Comparison of ENCODE assay signal across 29 mouse cellular contexts in the genomic region with DNA sequence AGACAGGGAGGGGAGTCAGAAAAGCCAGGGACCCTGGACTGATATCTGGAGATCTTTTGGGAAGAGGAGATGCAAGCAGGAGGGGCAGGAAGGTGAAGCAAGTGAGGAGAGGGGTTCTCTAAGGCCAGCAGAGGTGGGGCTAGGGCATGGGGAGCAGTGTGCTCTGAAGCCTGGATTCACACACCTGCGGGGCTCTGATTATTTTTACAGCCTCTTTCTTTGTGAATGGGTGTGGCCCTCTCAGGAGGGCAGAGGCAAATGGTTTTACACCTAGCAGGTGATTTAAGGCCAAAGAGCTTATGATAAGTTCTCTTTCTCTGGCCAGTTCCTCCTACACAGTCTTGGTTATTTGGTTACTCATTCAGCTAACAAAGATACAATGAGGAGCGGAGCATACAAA. TPM values are rescaled to one million over a fixed set of nuclear protein-coding genes. Genes with fewer than 3 reads are reported as not detected.
A peak's percentile ranks its signal among the peaks of the same experiment; 100 is the strongest.
DNase-seq lines count a peak whose midpoint lies in the region; ATAC-seq and TF ChIP-seq lines count a peak whose summit lies in the region.
"Had no signal": no experiment of that assay in that cellular context is flagged by ENCODE, and none has a peak within 500 bp of the region (broad histone marks: within the 10 kb centered on the region; RNA-seq: fewer than 3 reads in every experiment).

No protein-coding gene starts in this region.

- ATAC-seq in kidney, embryonic 16.5 days (ENCODE audit: low FRiP score, low TSS enrichment) = no peak
- no peak for ATAC-seq in lung, embryonic 16.5 days (ENCODE audit: low read depth)
- no peak for ATAC-seq in lung, postnatal 0 days
- ATAC-seq in stomach, embryonic 15.5 days (ENCODE audit: insufficient read depth, low FRiP score, low read depth) = peak; percentile 44; the same call in 1 of the 2 replicates
- ATAC-seq: forebrain, embryonic 14.5 days; hindbrain, embryonic 16.5 days had no signal

- no peak for TF ChIP-seq CTCF in lung, postnatal 0 days (IDR thresholded peaks at IDR 0.05)

- H3K9ac ChIP-seq in kidney, embryonic 16.5 days (replicated peaks; ENCODE audit: low read length) = peak overlapping the region; percentile 46; the same call in 1 of the 2 replicates
- H3K9ac ChIP-seq in lung, embryonic 16.5 days (ENCODE audit: low read length) = no peak overlapping the region
- no peak overlapping the region for H3K9ac ChIP-seq in lung, postnatal 0 days (replicated peaks; ENCODE audit: low read depth)
- H3K9ac ChIP-seq in stomach, embryonic 15.5 days = no peak overlapping the region
- H3K9ac ChIP-seq: embryonic facial prominence, embryonic 12.5 days; liver, embryonic 14.5 days; neural tube, embryonic 12.5 days had no signal

- WGBS in kidney, embryonic 16.5 days = 55% methylated on average over 2 of the region's 2 CpGs
- WGBS in lung, embryonic 16.5 days = 56% methylated on average over 2 of the region's 2 CpGs
- 52% methylated on average over 2 of the region's 2 CpGs for WGBS in lung, postnatal 0 days
- WGBS in stomach, embryonic 15.5 days = 70% methylated on average over 2 of the region's 2 CpGs

- H3K4me3 ChIP-seq in kidney, embryonic 16.5 days (ENCODE audit: low read length) = no peak overlapping the region
- H3K4me3 ChIP-seq in lung, embryonic 16.5 days (ENCODE audit: low read length) = no peak overlapping the region
- no peak overlapping the region for H3K4me3 ChIP-seq in lung, postnatal 0 days (ENCODE audit: low read depth, low read length)
- no peak overlapping the region for H3K4me3 ChIP-seq in stomach, embryonic 15.5 days (replicated peaks)
- H3K4me3 ChIP-seq: embryonic facial prominence, embryonic 12.5 days; hindbrain, embryonic 10.5 days; midbrain, embryonic 10.5 days; myocyte; neural tube, embryonic 12.5 days had no signal

- H3K27ac ChIP-seq in kidney, embryonic 16.5 days (ENCODE audit: low read length) = peak overlapping the region; percentile 85
- peak overlapping the region; percentile 68 for H3K27ac ChIP-seq in lung, embryonic 16.5 days (ENCODE audit: low read length)
- no peak overlapping the region for H3K27ac ChIP-seq in lung, postnatal 0 days (ENCODE audit: low read length)
- H3K27ac ChIP-seq in stomach, embryonic 15.5 days = peak overlapping the region; percentile 65
- H3K27ac ChIP-seq: embryonic facial prominence, embryonic 12.5 days; hindbrain, embryonic 10.5 days; liver, embryonic 14.5 days; midbrain, embryonic 10.5 days; neural tube, embryonic 12.5 days had no signal

- H3K4me2 ChIP-seq in kidney, embryonic 16.5 days (replicated peaks; ENCODE audit: low read depth, low read length) = 0 out of 2 replicates have a peak overlapping the region, but pooled peaks have one; percentile 16
- no peak overlapping the region for H3K4me2 ChIP-seq in lung, embryonic 16.5 days (ENCODE audit: low read depth, low read length)
- H3K4me2 ChIP-seq in lung, postnatal 0 days (replicated peaks; ENCODE audit: low read depth, low read length) = no peak overlapping the region
- no peak overlapping the region for H3K4me2 ChIP-seq in stomach, embryonic 15.5 days
- H3K4me2 ChIP-seq: embryonic facial prominence, embryonic 12.5 days; neural tube, embryonic 12.5 days had no signal

- TF ChIP-seq EP300 in lung, postnatal 0 days (IDR thresholded peaks at IDR 0.05) = no peak

- H3K36me3 ChIP-seq in kidney, embryonic 16.5 days (ENCODE audit: insufficient read depth, low read length) = no peaks in the 10 kb centered on the region
- no peaks in the 10 kb centered on the region for H3K36me3 ChIP-seq in lung, embryonic 16.5 days (ENCODE audit: control insufficient read depth, insufficient read depth, low read length)
- no peaks in the 10 kb centered on the region for H3K36me3 ChIP-seq in lung, postnatal 0 days (ENCODE audit: insufficient read depth, low read length)
- H3K36me3 ChIP-seq in stomach, embryonic 15.5 days = no peaks in the 10 kb centered on the region
- H3K36me3 ChIP-seq: embryonic facial prominence, embryonic 12.5 days; hindbrain, embryonic 10.5 days; midbrain, embryonic 10.5 days; neural tube, embryonic 12.5 days had no signal

- H3K9me3 ChIP-seq in kidney, embryonic 16.5 days (ENCODE audit: low read length) = no peaks in the 10 kb centered on the region
- H3K9me3 ChIP-seq in lung, embryonic 16.5 days (ENCODE audit: control insufficient read depth, low read length) = no peaks in the 10 kb centered on the region
- no peaks in the 10 kb centered on the region for H3K9me3 ChIP-seq in lung, postnatal 0 days (ENCODE audit: low read length)
- no peaks in the 10 kb centered on the region for H3K9me3 ChIP-seq in stomach, embryonic 15.5 days
- H3K9me3 ChIP-seq: embryonic facial prominence, embryonic 12.5 days; hindbrain, embryonic 10.5 days; midbrain, embryonic 10.5 days; neural tube, embryonic 12.5 days had no signal

- DNase-seq in kidney, adult 8-10 months = no peak
- no peak for DNase-seq in lung, postnatal 0 days (ENCODE audit: low spot score)
- DNase-seq in spleen, adult 12 weeks (ENCODE audit: low spot score) = no peak
- DNase-seq in thymus, postnatal 0 days (ENCODE audit: low spot score) = no peak
- DNase-seq: adrenal gland, postnatal 14 days; cerebellum, adult 11-12 months; cerebellum, adult 9-11 months; embryo, embryonic 11 days; gastrocnemius, postnatal 14 days; heart, postnatal 14 days; kidney, adult 11 months; layer of hippocampus, adult 9-11 months; liver; lung, postnatal 14 days; right cerebral cortex, adult 18-20 months; thymus, adult 18-20 months; thymus, postnatal 36 days had no signal

- H3K4me1 ChIP-seq in kidney, embryonic 16.5 days (ENCODE audit: insufficient read depth, low read length) = peaks cover 57% of the 10 kb centered on the region
- peaks cover 16% of the 10 kb centered on the region for H3K4me1 ChIP-seq in lung, embryonic 16.5 days (replicated peaks; ENCODE audit: control insufficient read depth, insufficient read depth, low read length)
- no peaks in the 10 kb centered on the region for H3K4me1 ChIP-seq in lung, postnatal 0 days (ENCODE audit: insufficient read depth, low read depth, low read length)
- no peaks in the 10 kb centered on the region for H3K4me1 ChIP-seq in stomach, embryonic 15.5 days

- H3K27me3 ChIP-seq in kidney, embryonic 16.5 days (ENCODE audit: insufficient read depth, low read length) = no peaks in the 10 kb centered on the region
- H3K27me3 ChIP-seq in lung, embryonic 16.5 days (ENCODE audit: control insufficient read depth, insufficient read depth, low read depth, low read length) = no peaks in the 10 kb centered on the region
- no peaks in the 10 kb centered on the region for H3K27me3 ChIP-seq in lung, postnatal 0 days (replicated peaks; ENCODE audit: insufficient read depth, low read length)
- no peaks in the 10 kb centered on the region; the same call in 1 of the 2 replicates for H3K27me3 ChIP-seq in stomach, embryonic 15.5 days (replicated peaks)

RNA-seq across cellular contexts. Expression of a gene that starts 8.5 kb away (rescaled TPM):
- polyA plus RNA-seq in kidney, embryonic 16.5 days (2015; fragmentation: Nextera tagmentation; extraction: Ambion mirVana) = 3.9 and 4.1 TPM in 2 replicates
- polyA plus RNA-seq in lung, embryonic 16.5 days (2015; fragmentation: Nextera tagmentation; extraction: Ambion mirVana) = 2.2 TPM in 2 replicates
- 0.74 and 0.76 TPM in 2 replicates for polyA plus RNA-seq in lung, postnatal 0 days (2015; fragmentation: Nextera tagmentation; extraction: Ambion mirVana)
- polyA plus RNA-seq in stomach, embryonic 15.5 days (2015; fragmentation: Nextera tagmentation; extraction: Ambion mirVana) = 1.7 and 2.3 TPM in 2 replicates
- 0.03 TPM in 1 of 2 replicates, not detected in the other for polyA plus RNA-seq in thymus, postnatal 0 days (2015; fragmentation: Nextera tagmentation; extraction: Ambion mirVana)
- polyA plus RNA-seq: limb, embryonic 11.5 days; midbrain, embryonic 10.5 days; myocyte had no signal

RNA-seq across cellular contexts. Expression of a gene that starts 20.6 kb away (rescaled TPM):
- 0.27 and 0.49 TPM in 2 replicates for polyA plus RNA-seq in kidney, embryonic 16.5 days (2015; fragmentation: Nextera tagmentation; extraction: Ambion mirVana)
- polyA plus RNA-seq in lung, embryonic 16.5 days (2015; fragmentation: Nextera tagmentation; extraction: Ambion mirVana) = 0.21 and 0.41 TPM in 2 replicates
- polyA plus RNA-seq in lung, postnatal 0 days (2015; fragmentation: Nextera tagmentation; extraction: Ambion mirVana) = 0.18 and 0.31 TPM in 2 replicates
- 0.21 and 0.27 TPM in 2 replicates for polyA plus RNA-seq in stomach, embryonic 15.5 days (2015; fragmentation: Nextera tagmentation; extraction: Ambion mirVana)
- polyA plus RNA-seq in thymus, postnatal 0 days (2015; fragmentation: Nextera tagmentation; extraction: Ambion mirVana) = 0.03 and 0.07 TPM in 2 replicates
- polyA plus RNA-seq: limb, embryonic 11.5 days had no signal
